Comparison of ENCODE assay signal across 13 mouse cellular contexts in the genomic region with DNA sequence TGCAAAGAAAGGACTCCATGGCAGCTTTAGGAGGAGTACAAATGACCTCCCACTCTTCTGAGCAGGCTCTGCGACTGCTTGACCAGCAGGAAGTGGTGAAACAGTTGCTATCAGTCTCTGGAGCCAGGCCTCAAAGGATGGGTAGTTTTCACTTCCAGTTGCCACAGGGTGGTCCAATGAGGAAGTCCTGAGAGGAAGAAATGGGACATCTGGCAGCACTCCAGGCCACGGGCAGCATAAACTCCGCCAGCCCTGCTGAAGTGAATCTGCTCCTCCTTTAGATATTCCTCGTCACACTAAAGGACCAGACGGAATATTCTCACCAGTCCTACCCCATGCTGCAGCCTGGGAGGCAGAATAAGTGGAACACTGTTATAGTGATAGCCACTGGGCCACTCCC. TPM values are rescaled to one million over a fixed set of nuclear protein-coding genes. Genes with fewer than 3 reads are reported as not detected.
DNase-seq lines count a peak whose midpoint lies in the region; ATAC-seq and TF ChIP-seq lines count a peak whose summit lies in the region.
"Had no signal": no experiment of that assay in that cellular context is flagged by ENCODE, and none has a peak within 500 bp of the region (broad histone marks: within the 10 kb centered on the region; RNA-seq: fewer than 3 reads in every experiment).

No protein-coding gene starts in this region.

- TF ChIP-seq EP300 in stomach, postnatal 0 days (optimal IDR thresholded peaks at IDR 0.05) = no peak

- DNase-seq in layer of hippocampus, adult 11-12 months (ENCODE audit: low spot score) = peak; percentile 65
- no peak for DNase-seq in layer of hippocampus, adult 18-20 months (ENCODE audit: low spot score in 2 of 2)
- DNase-seq in adrenal gland, postnatal 25 days = peak; percentile 25
- peak; percentile 25 to 33 for DNase-seq in gastrocnemius, postnatal 4 days (ENCODE audit: low spot score in 2 of 2)
- no peak for DNase-seq in midbrain, embryonic 11.5 days (ENCODE audit: low spot score, missing footprints)
- DNase-seq in stomach, postnatal 0 days (ENCODE audit: low spot score) = no peak
- DNase-seq: cerebellum, postnatal 36 days had no signal

- peaks cover 16% of the 10 kb centered on the region; the same call in 1 of the 2 replicates for H3K4me1 ChIP-seq in lung, embryonic 15.5 days
- no peaks in the 10 kb centered on the region for H3K4me1 ChIP-seq in midbrain, embryonic 11.5 days (ENCODE audit: control insufficient read depth, insufficient read depth, low read length)
- H3K4me1 ChIP-seq in forebrain, embryonic 16.5 days (replicated peaks; ENCODE audit: control insufficient read depth, insufficient read depth, low read length) = no peaks in the 10 kb centered on the region
- no peaks in the 10 kb centered on the region for H3K4me1 ChIP-seq in stomach, postnatal 0 days (replicated peaks; ENCODE audit: control insufficient read depth, insufficient read depth)
- H3K4me1 ChIP-seq: limb, embryonic 13.5 days had no signal

- H3K4me3 ChIP-seq in lung, embryonic 15.5 days = no peak overlapping the region
- no peak overlapping the region for H3K4me3 ChIP-seq in midbrain, embryonic 11.5 days (ENCODE audit: low read depth, low read length)
- H3K4me3 ChIP-seq in forebrain, embryonic 16.5 days (replicated peaks; ENCODE audit: low read length) = no peak overlapping the region
- no peak overlapping the region for H3K4me3 ChIP-seq in stomach, postnatal 0 days (ENCODE audit: low read depth, low read length)
- H3K4me3 ChIP-seq: heart, embryonic 15.5 days; limb, embryonic 13.5 days had no signal

- H3K4me2 ChIP-seq in lung, embryonic 15.5 days = no peak overlapping the region
- no peak overlapping the region for H3K4me2 ChIP-seq in midbrain, embryonic 11.5 days
- no peak overlapping the region for H3K4me2 ChIP-seq in forebrain, embryonic 16.5 days (ENCODE audit: low read length)
- H3K4me2 ChIP-seq in stomach, postnatal 0 days (replicated peaks; ENCODE audit: low read depth) = no peak overlapping the region
- H3K4me2 ChIP-seq: heart, embryonic 15.5 days; limb, embryonic 13.5 days had no signal

- no peak overlapping the region for H3K9ac ChIP-seq in lung, embryonic 15.5 days
- no peak overlapping the region for H3K9ac ChIP-seq in midbrain, embryonic 11.5 days (ENCODE audit: low read length)
- H3K9ac ChIP-seq in forebrain, embryonic 16.5 days (replicated peaks; ENCODE audit: low read depth, low read length) = no peak overlapping the region
- H3K9ac ChIP-seq in stomach, postnatal 0 days (ENCODE audit: low read length) = no peak overlapping the region
- H3K9ac ChIP-seq: heart, embryonic 15.5 days; limb, embryonic 13.5 days had no signal

- peaks cover 18% of the 10 kb centered on the region for H3K36me3 ChIP-seq in lung, embryonic 15.5 days
- 0 out of 2 replicates have a peak, but pooled peaks cover 4% of the 10 kb centered on the region for H3K36me3 ChIP-seq in midbrain, embryonic 11.5 days (ENCODE audit: control insufficient read depth, insufficient read depth, low read length)
- peaks cover 8% of the 10 kb centered on the region; the same call in 1 of the 2 replicates for H3K36me3 ChIP-seq in forebrain, embryonic 16.5 days (ENCODE audit: control insufficient read depth, insufficient read depth)
- peaks cover 5% of the 10 kb centered on the region; the same call in 1 of the 2 replicates for H3K36me3 ChIP-seq in stomach, postnatal 0 days (ENCODE audit: control insufficient read depth, insufficient read depth, low read length)

- ATAC-seq in lung, embryonic 15.5 days (ENCODE audit: borderline replicate concordance, extremely low read depth, low FRiP score, low TSS enrichment) = 0 out of 2 replicates have a peak, but pooled peaks have one; percentile 23
- no peak for ATAC-seq in midbrain, embryonic 11.5 days (ENCODE audit: low FRiP score)
- ATAC-seq in forebrain, embryonic 16.5 days = no peak
- no peak for ATAC-seq in stomach, postnatal 0 days (ENCODE audit: low FRiP score, low TSS enrichment)

- no peaks in the 10 kb centered on the region for H3K27me3 ChIP-seq in lung, embryonic 15.5 days
- no peaks in the 10 kb centered on the region for H3K27me3 ChIP-seq in midbrain, embryonic 11.5 days (ENCODE audit: control insufficient read depth, insufficient read depth, low read length)
- no peaks in the 10 kb centered on the region for H3K27me3 ChIP-seq in forebrain, embryonic 16.5 days (replicated peaks; ENCODE audit: control insufficient read depth, insufficient read depth, low read length)
- H3K27me3 ChIP-seq in stomach, postnatal 0 days (ENCODE audit: control insufficient read depth, insufficient read depth, low read length) = no peaks in the 10 kb centered on the region
- H3K27me3 ChIP-seq: heart, embryonic 15.5 days; limb, embryonic 13.5 days had no signal

- no peak for TF ChIP-seq CTCF in stomach, postnatal 0 days (IDR thresholded peaks at IDR 0.05; ENCODE audit: low read depth)

- 49% methylated on average over 5 of the region's 5 CpGs for WGBS in lung, embryonic 15.5 days
- WGBS in midbrain, embryonic 11.5 days = 95% methylated on average over 5 of the region's 5 CpGs
- 77% methylated on average over 5 of the region's 5 CpGs for WGBS in forebrain, embryonic 16.5 days
- WGBS in stomach, postnatal 0 days = 71% methylated on average over 5 of the region's 5 CpGs

- H3K27ac ChIP-seq in lung, embryonic 15.5 days = peak overlapping the region; percentile 10; the same call in 1 of the 2 replicates
- H3K27ac ChIP-seq in midbrain, embryonic 11.5 days (ENCODE audit: low read depth, low read length) = no peak overlapping the region
- no peak overlapping the region for H3K27ac ChIP-seq in forebrain, embryonic 16.5 days (ENCODE audit: low read length)
- H3K27ac ChIP-seq in stomach, postnatal 0 days (replicated peaks) = no peak overlapping the region
- H3K27ac ChIP-seq: heart, embryonic 15.5 days; limb, embryonic 13.5 days had no signal

- no peaks in the 10 kb centered on the region for H3K9me3 ChIP-seq in lung, embryonic 15.5 days
- no peaks in the 10 kb centered on the region for H3K9me3 ChIP-seq in midbrain, embryonic 11.5 days (ENCODE audit: control insufficient read depth, low read length)
- H3K9me3 ChIP-seq in forebrain, embryonic 16.5 days (ENCODE audit: control insufficient read depth, low read length) = no peaks in the 10 kb centered on the region
- H3K9me3 ChIP-seq in stomach, postnatal 0 days (ENCODE audit: control insufficient read depth, low read length) = no peaks in the 10 kb centered on the region
- H3K9me3 ChIP-seq: G1E; heart, embryonic 15.5 days; limb, embryonic 13.5 days had no signal

RNA-seq across cellular contexts. Expression of a gene that starts 32.3 kb away (rescaled TPM):
- total RNA-seq in layer of hippocampus, adult 18-20 months (2021) = not detected
- not detected in 2 replicates for total RNA-seq in adrenal gland, postnatal 25 days (2021)
- total RNA-seq in gastrocnemius, postnatal 4 days (2021) = not detected
- polyA plus RNA-seq in lung, embryonic 15.5 days (2015; fragmentation: Nextera tagmentation; extraction: Ambion mirVana) = not detected in 2 replicates
- not detected in 2 replicates for polyA plus RNA-seq in midbrain, embryonic 11.5 days (2014; fragmentation: Nextera tagmentation; extraction: Ambion mirVana)
- polyA plus RNA-seq in forebrain, embryonic 16.5 days (2015; fragmentation: Nextera tagmentation; extraction: Ambion mirVana) = not detected in 2 replicates
- polyA plus RNA-seq in stomach, postnatal 0 days (2015; fragmentation: Nextera tagmentation; extraction: Ambion mirVana) = not detected in 2 replicates
- total RNA-seq: G1E; neutrophil, adult 5-6 weeks had no signal
- polyA plus RNA-seq: G1E; heart, embryonic 15.5 days; limb, embryonic 13.5 days had no signal

Comparison
In these comparisons a context has a peak if more than half of its experiments do, and no peak if none do; other contexts are left out.
1. DNase-seq: peak in layer of hippocampus, adult 11-12 months (single experiment), adrenal gland, postnatal 25 days (single experiment) and gastrocnemius, postnatal 4 days (2 of 2); none in layer of hippocampus, adult 18-20 months (0 of 2), midbrain, embryonic 11.5 days (single experiment) and stomach, postnatal 0 days (single experiment).